Mouse (Mus musculus): Measurements from ENCODE around the gene Mettl2. TPM values are rescaled to one million over a fixed set of nuclear protein-coding genes. Genes with fewer than 3 reads are reported as not detected.
"Not testable (repeated sequence)": the region's sequence is repeated elsewhere in the genome, so short reads cannot be mapped to it uniquely, and the experiment has no call there.

Gene Mettl2
- 49.8 and 58.5 TPM in 2 replicates for polyA plus RNA-seq (2014; fragmentation: Nextera tagmentation; extraction: Ambion mirVana)

DNA sequence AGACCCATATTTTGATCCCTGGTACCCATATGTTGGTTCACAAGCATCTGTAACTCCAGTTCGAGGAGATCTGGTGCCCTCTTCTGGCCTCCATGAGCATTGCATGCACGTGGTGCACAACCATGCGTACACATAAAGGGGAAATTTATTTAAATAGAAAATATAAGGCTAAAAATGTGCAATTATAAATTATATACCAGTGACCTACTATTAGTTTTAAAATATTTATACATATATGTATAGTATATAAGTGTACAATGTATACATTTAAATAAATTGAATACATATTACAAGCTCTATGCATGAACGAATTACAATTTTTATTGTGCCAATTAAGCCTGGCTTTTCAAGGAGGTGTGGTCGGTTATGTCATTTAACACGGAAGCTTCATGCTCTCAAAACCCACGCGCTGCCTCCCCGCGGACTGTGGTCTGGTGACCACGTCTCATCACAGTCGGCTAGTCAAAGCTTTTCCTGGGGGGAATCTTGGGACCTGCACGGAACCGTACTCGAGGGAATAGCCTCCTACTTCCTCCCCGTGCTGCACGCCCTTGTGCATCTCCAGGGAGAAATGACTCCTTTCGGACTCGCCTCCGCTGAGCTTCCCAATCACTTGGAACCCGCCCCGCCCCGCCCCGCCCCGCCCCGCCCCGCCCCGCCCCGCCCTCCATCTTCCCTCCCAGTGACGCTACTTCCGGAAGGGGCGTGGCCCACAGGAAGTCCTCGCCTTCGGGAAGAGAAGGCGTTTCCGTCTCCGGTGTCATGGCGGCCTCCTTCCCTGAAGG lies at the start of gene Mettl2:
Gene Mettl2, plus strand, starts transcription at position 691 of the 785 bp plus-strand sequence.
- Histone ChIP-seq H3K27me3 (ENCODE audit: control insufficient read depth, insufficient read depth, low read length) (no peaks in the 10 kb centered on the region), H3K9me3 (ENCODE audit: control insufficient read depth, low read length) (no peaks in the 10 kb centered on the region), H3K4me3 (ENCODE audit: low read depth, low read length) (peak within 1 kb of the TSS; percentile 99), H3K4me1 (ENCODE audit: control insufficient read depth, insufficient read depth, low read length) (peaks cover 9% of the 10 kb centered on the region), H3K27ac (replicated peaks; ENCODE audit: low read depth, low read length) (no peak within 1 kb of the TSS), H3K4me2 (ENCODE audit: low read depth, severe bottlenecking) (peak within 1 kb of the TSS; percentile 70), H3K36me3 (ENCODE audit: control insufficient read depth, insufficient read depth, low read length) (peaks cover 3% of the 10 kb centered on the region; the same call in 1 of the 2 replicates), H3K9ac (ENCODE audit: low read length) (peak within 1 kb of the TSS; percentile 72)
- ATAC-seq (ENCODE audit: insufficient number of reproducible peaks, low FRiP score, low TSS enrichment, low read depth): peak; percentile 84
- WGBS: 2% methylated on average over 23 of the region's 38 CpGs
- DNase-seq (ENCODE audit: low spot score): peak; percentile 86

DNA sequence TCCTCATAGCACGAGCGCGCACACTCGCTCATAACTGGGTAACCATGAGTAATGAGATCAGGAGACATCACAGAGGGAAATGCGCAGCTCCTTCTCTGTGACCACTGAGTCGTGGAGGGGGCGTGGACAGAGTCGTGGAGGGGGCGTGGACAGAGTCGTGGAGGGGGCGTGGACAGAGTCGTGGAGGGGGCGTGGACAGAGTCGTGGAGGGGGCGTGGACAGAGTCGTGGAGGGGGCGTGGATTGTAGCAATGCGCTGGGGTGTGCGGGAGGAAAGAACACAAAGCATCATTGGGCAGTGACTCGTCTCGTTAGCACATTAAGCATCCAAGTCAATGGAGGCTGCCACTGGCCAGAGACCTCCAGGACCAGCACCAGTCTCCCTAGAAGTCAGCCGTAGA lies 13.8 kb upstream of the Mettl2 start:
- not testable (repeated sequence) for H3K27me3 ChIP-seq (ENCODE audit: control insufficient read depth, insufficient read depth, low read length); ATAC-seq (ENCODE audit: insufficient number of reproducible peaks, low FRiP score, low TSS enrichment, low read depth); H3K9ac ChIP-seq (ENCODE audit: low read length); H3K4me3 ChIP-seq (ENCODE audit: low read depth, low read length); H3K27ac ChIP-seq (replicated peaks; ENCODE audit: low read depth, low read length); H3K36me3 ChIP-seq (ENCODE audit: control insufficient read depth, insufficient read depth, low read length); H3K4me1 ChIP-seq (ENCODE audit: control insufficient read depth, insufficient read depth, low read length); H3K4me2 ChIP-seq (ENCODE audit: low read depth, severe bottlenecking); H3K9me3 ChIP-seq (ENCODE audit: control insufficient read depth, low read length); DNase-seq (ENCODE audit: low spot score)
- WGBS: 77% methylated on average over 22 of the region's 22 CpGs

DNA sequence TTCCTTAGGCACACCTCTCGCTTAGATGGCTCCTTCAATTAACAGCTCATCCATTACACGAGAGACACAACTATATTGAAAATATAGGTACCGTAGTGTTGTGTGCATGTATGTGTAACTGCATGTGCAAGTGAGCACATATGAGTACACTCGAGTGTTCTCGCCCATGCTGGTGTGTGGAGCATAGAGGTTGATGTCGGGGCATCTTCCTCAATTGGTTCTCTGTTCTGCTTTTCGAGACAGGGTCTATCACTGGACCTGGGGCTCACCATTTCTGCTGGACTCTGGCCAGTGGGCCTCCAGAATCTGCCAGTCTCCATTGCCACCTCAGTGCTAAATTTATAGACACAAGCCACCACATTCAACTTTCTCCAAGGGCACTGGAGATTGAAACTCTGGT lies 8.4 kb upstream of the Mettl2 start:
- Histone ChIP-seq H3K27me3 (ENCODE audit: control insufficient read depth, insufficient read depth, low read length) (no peaks in the 10 kb centered on the region), H3K4me1 (ENCODE audit: control insufficient read depth, insufficient read depth, low read length) (no peaks in the 10 kb centered on the region), H3K27ac (replicated peaks; ENCODE audit: low read depth, low read length) (no peak overlapping the region), H3K4me2 (ENCODE audit: low read depth, severe bottlenecking) (no peak overlapping the region), H3K36me3 (ENCODE audit: control insufficient read depth, insufficient read depth, low read length) (no peaks in the 10 kb centered on the region), H3K9me3 (ENCODE audit: control insufficient read depth, low read length) (no peaks in the 10 kb centered on the region), H3K4me3 (ENCODE audit: low read depth, low read length) (no peak overlapping the region), H3K9ac (ENCODE audit: low read length) (no peak overlapping the region)
- no peak for DNase-seq (ENCODE audit: low spot score)
- ATAC-seq (ENCODE audit: insufficient number of reproducible peaks, low FRiP score, low TSS enrichment, low read depth): no peak
- WGBS: 90% methylated on average over 7 of the region's 7 CpGs

DNA sequence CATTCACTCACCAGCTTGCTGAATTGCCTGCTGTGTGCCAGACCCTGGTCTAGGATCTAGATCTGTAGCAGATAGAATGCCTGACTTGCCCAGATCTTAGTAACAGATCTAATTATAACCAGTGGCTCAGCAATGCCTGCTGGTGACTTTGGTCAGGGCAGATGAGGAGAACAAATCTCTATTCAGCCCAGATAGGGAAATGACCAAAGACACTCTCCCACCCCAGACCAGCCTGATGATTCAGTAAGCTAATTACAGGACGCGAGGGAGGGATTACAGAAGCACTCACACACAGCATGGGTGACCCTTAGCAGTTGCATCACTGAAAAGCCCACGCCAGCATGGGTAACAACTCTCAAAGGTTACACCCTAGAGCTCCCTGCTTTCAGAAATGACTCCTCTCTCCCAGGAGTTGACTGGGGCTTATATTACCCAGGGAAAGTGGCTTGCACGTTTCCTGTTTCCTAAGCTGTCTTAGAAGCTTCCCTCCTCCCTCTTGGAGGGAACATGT lies 5.6 kb upstream of the Mettl2 start:
- H3K36me3 ChIP-seq (ENCODE audit: control insufficient read depth, insufficient read depth, low read length): no peaks in the 10 kb centered on the region
- DNase-seq (ENCODE audit: low spot score) (no peak), ATAC-seq (ENCODE audit: insufficient number of reproducible peaks, low FRiP score, low TSS enrichment, low read depth) (no peak)
- no peaks in the 10 kb centered on the region for H3K27me3 ChIP-seq (ENCODE audit: control insufficient read depth, insufficient read depth, low read length)
- no peak overlapping the region for H3K9ac ChIP-seq (ENCODE audit: low read length)
- H3K4me2 ChIP-seq (ENCODE audit: low read depth, severe bottlenecking): no peak overlapping the region
- no peak overlapping the region for H3K4me3 ChIP-seq (ENCODE audit: low read depth, low read length)
- H3K4me1 ChIP-seq (ENCODE audit: control insufficient read depth, insufficient read depth, low read length): no peaks in the 10 kb centered on the region
- H3K27ac ChIP-seq (replicated peaks; ENCODE audit: low read depth, low read length): no peak overlapping the region
- no peaks in the 10 kb centered on the region for H3K9me3 ChIP-seq (ENCODE audit: control insufficient read depth, low read length)
- WGBS: 32% methylated on average over 4 of the region's 4 CpGs

GRCm38 (mm10) chr11:105121792-105122191 lies 4.4 kb upstream of the Mettl2 start:
- ATAC-seq (ENCODE audit: insufficient number of reproducible peaks, low FRiP score, low TSS enrichment, low read depth); H3K36me3 ChIP-seq (ENCODE audit: control insufficient read depth, insufficient read depth, low read length); H3K4me3 ChIP-seq (ENCODE audit: low read depth, low read length); H3K27me3 ChIP-seq (ENCODE audit: control insufficient read depth, insufficient read depth, low read length); H3K4me2 ChIP-seq (ENCODE audit: low read depth, severe bottlenecking); H3K27ac ChIP-seq (replicated peaks; ENCODE audit: low read depth, low read length); DNase-seq (ENCODE audit: low spot score); H3K9me3 ChIP-seq (ENCODE audit: control insufficient read depth, low read length); H3K9ac ChIP-seq (ENCODE audit: low read length); H3K4me1 ChIP-seq (ENCODE audit: control insufficient read depth, insufficient read depth, low read length): not testable (repeated sequence)
- 71% methylated on average over 5 of the region's 5 CpGs for WGBS

DNA sequence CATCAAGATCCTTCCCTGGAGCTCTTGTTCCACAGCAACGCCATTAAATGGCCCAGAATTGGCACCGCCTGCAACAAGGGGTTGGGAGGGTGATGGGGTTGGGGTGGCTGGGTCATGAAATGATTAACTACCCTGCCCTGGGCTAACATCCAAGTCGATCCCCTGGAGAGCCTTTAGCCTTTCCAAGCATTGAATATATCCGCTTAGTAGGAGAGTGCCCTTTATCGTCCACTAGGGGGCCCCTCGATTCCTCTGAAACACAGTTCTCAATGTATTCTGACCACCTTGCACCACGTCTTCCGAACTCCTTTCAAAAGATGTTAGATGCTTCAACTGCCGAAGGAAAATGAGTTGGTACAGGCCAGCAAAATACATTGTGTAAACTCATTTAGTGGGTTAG lies 2.2 kb upstream of the Mettl2 start:
- Histone ChIP-seq H3K27me3 (ENCODE audit: control insufficient read depth, insufficient read depth, low read length) (no peaks in the 10 kb centered on the region), H3K36me3 (ENCODE audit: control insufficient read depth, insufficient read depth, low read length) (no peaks in the 10 kb centered on the region; the same call in 1 of the 2 replicates), H3K4me3 (ENCODE audit: low read depth, low read length) (no peak overlapping the region), H3K9ac (ENCODE audit: low read length) (no peak overlapping the region), H3K27ac (replicated peaks; ENCODE audit: low read depth, low read length) (no peak overlapping the region), H3K4me2 (ENCODE audit: low read depth, severe bottlenecking) (no peak overlapping the region), H3K4me1 (ENCODE audit: control insufficient read depth, insufficient read depth, low read length) (peaks cover 9% of the 10 kb centered on the region), H3K9me3 (ENCODE audit: control insufficient read depth, low read length) (no peaks in the 10 kb centered on the region)
- DNase-seq (ENCODE audit: low spot score): peak; percentile 63
- WGBS: 8% methylated on average over 9 of the region's 9 CpGs
- ATAC-seq (ENCODE audit: insufficient number of reproducible peaks, low FRiP score, low TSS enrichment, low read depth): no peak

GRCm38 (mm10) chr11:105126520-105127029 lies 350 bp downstream of the Mettl2 start:
- Histone ChIP-seq H3K4me3 (ENCODE audit: low read depth, low read length) (peak overlapping the region; percentile 99), H3K27me3 (ENCODE audit: control insufficient read depth, insufficient read depth, low read length) (no peaks in the 10 kb centered on the region), H3K27ac (replicated peaks; ENCODE audit: low read depth, low read length) (no peak overlapping the region), H3K4me2 (ENCODE audit: low read depth, severe bottlenecking) (peak overlapping the region; percentile 70), H3K9ac (ENCODE audit: low read length) (peak overlapping the region; percentile 72), H3K4me1 (ENCODE audit: control insufficient read depth, insufficient read depth, low read length) (peaks cover 9% of the 10 kb centered on the region), H3K9me3 (ENCODE audit: control insufficient read depth, low read length) (no peaks in the 10 kb centered on the region), H3K36me3 (ENCODE audit: control insufficient read depth, insufficient read depth, low read length) (peaks cover 3% of the 10 kb centered on the region; the same call in 1 of the 2 replicates)
- ATAC-seq (ENCODE audit: insufficient number of reproducible peaks, low FRiP score, low TSS enrichment, low read depth) (peak; percentile 7; the same call in 1 of the 2 replicates), DNase-seq (ENCODE audit: low spot score) (no peak)
- WGBS: under 1% methylated on average over 47 of the region's 49 CpGs

- Histone ChIP-seq H3K9me3 (ENCODE audit: control insufficient read depth, low read length) (no peaks in the 10 kb centered on the region), H3K4me3 (ENCODE audit: low read depth, low read length) (no peak overlapping the region), H3K27ac (replicated peaks; ENCODE audit: low read depth, low read length) (no peak overlapping the region), H3K9ac (ENCODE audit: low read length) (no peak overlapping the region), H3K27me3 (ENCODE audit: control insufficient read depth, insufficient read depth, low read length) (no peaks in the 10 kb centered on the region), H3K4me2 (ENCODE audit: low read depth, severe bottlenecking) (no peak overlapping the region), H3K4me1 (ENCODE audit: control insufficient read depth, insufficient read depth, low read length) (no peaks in the 10 kb centered on the region), H3K36me3 (ENCODE audit: control insufficient read depth, insufficient read depth, low read length) (peaks cover 26% of the 10 kb centered on the region)
- 96% methylated on average over 7 of the region's 7 CpGs for WGBS
- DNase-seq (ENCODE audit: low spot score) (no peak), ATAC-seq (ENCODE audit: insufficient number of reproducible peaks, low FRiP score, low TSS enrichment, low read depth) (no peak)
Measured at GRCm38 (mm10) chr11:105135692-105136091, 9.5 kb downstream of the Mettl2 start.

All from limb, embryonic 11.5 days (tissue).